Mouse (Mus musculus) kidney, adult 18-20 months (tissue): ENCODE measurements around the gene Gm4565.
"Not testable (repeated sequence)": the region's sequence is repeated elsewhere in the genome, so short reads cannot be mapped to it uniquely, and the experiment has no call there.

Experiments used
- DNase-seq: peaks from one replicate; pipeline ENCODE4 v3.0.0; 2021

Gm4565 gene

DNA sequence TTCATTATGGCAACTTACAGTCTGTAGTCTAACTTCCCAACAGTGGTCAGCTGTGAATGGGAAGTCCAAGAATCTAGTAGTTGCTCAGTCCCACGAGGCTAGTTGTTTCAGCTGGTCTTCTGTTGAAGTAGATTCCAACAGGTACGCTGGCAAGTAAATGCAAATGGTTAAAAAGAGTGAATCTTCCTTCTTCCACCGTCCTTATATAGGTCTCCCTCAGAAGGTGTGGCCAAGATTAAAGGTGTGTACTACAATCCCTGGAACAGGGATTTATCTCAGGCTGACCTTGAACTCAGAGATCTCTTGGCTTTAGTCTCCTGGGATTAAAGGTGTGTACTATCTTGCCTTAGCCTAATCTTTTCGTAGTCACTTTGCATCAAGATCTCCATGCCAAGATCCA is at the start of gene Gm4565:
Gm4565 (minus strand) TSS at position 101 of the 400 bp plus-strand sequence.
- not testable (repeated sequence) for DNase-seq

- not testable (repeated sequence) for DNase-seq
Measured at GRCm38 (mm10) chr7:22565243-22565642, 22.7 kb downstream of the Gm4565 start, which contains the start of gene Gm4201. TSS of gene Gm4201 (minus strand) at chr7:22565343.

DNA sequence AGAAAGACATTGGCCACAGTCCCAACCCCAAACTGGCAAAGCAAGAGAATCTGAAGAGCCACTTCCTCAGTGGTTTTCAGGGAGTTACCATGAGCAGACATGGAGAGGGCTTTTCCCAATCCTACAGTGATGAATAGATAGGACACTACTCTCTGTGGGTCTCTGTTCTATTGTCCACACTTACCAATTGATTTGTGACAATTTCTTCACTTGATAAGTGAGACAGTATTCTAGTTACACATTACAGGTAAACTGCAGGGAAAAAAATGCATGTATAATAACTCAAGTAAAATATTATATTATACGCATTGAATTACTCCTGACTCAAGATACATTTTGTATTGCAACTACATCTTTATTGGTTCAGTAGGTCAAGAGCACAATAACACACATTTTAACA is 53.1 kb downstream of the Gm4565 start, which contains the start of gene Gm8677:
Gm8677 (minus strand) TSS at position 101 of the 400 bp plus-strand sequence.
- DNase-seq, result not testable (repeated sequence)
